Mouse (Mus musculus): ENCODE data around the gene Pgc. TPM values are rescaled to one million over a fixed set of nuclear protein-coding genes. Genes with fewer than 3 reads are reported as not detected.

Gene Pgc
- polyA plus RNA-seq, 1 experiment, result 0.32 TPM

DNA sequence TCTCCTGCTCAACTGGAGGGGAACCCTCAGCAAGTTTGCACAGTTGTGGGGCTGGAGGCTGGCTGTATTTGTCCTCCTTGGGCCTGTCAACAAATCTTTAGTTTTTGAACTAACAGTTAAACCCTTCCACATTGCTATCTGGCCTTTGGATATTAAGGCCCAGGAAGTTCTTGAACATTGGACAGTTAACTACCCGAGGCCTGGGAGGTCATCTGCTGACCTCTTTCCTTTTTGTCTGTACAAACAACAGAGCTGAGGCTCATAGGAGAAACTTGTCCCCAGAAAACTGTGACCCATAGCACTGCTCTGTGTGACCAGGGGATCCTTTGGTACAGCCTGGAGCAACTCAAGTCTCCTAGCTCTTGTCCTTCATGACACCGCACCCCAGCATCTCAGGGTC is 27.6 kb upstream of the Pgc start:
- Histone ChIP-seq H3K36me3 (ENCODE audit: control insufficient read depth, insufficient read depth, low read length) (no peaks in the 10 kb centered on the region), H3K4me1 (ENCODE audit: control insufficient read depth, insufficient read depth, low read length) (peaks cover 17% of the 10 kb centered on the region), H3K4me3 (ENCODE audit: control insufficient read depth, low read depth, low read length) (no peak overlapping the region), H3K27me3 (ENCODE audit: control insufficient read depth, insufficient read depth, low read length) (no peaks in the 10 kb centered on the region), H3K27ac (ENCODE audit: control insufficient read depth, insufficient read depth, low read depth, low read length) (no peak overlapping the region)
- TF ChIP-seq CTCF (IDR thresholded peaks at IDR 0.05; ENCODE audit: control insufficient read depth, insufficient read depth, insufficient replicate concordance, low read depth, low read length) (no peak), POLR2A (IDR thresholded peaks at IDR 0.05; ENCODE audit: control insufficient read depth, low read depth, low read length) (no peak)

- TF ChIP-seq CTCF (IDR thresholded peaks at IDR 0.05; ENCODE audit: control insufficient read depth, insufficient read depth, insufficient replicate concordance, low read depth, low read length) (no peak), POLR2A (IDR thresholded peaks at IDR 0.05; ENCODE audit: control insufficient read depth, low read depth, low read length) (0 out of 2 replicates have a peak, but pooled peaks have one; percentile 22)
- H3K4me1 ChIP-seq (ENCODE audit: control insufficient read depth, insufficient read depth, low read length), result peaks cover 10% of the 10 kb centered on the region
- H3K4me3 ChIP-seq (ENCODE audit: control insufficient read depth, low read depth, low read length), result peak overlapping the region; percentile 60
- H3K27me3 ChIP-seq (ENCODE audit: control insufficient read depth, insufficient read depth, low read length), result no peaks in the 10 kb centered on the region
- H3K36me3 ChIP-seq (ENCODE audit: control insufficient read depth, insufficient read depth, low read length), result no peaks in the 10 kb centered on the region
- H3K27ac ChIP-seq (ENCODE audit: control insufficient read depth, insufficient read depth, low read depth, low read length), result no peak overlapping the region; the same call in 1 of the 2 replicates
Measured at GRCm38 (mm10) chr17:47701793-47702192, 24.8 kb upstream of the Pgc start.

- TF ChIP-seq POLR2A (IDR thresholded peaks at IDR 0.05; ENCODE audit: control insufficient read depth, low read depth, low read length) (no peak), CTCF (IDR thresholded peaks at IDR 0.05; ENCODE audit: control insufficient read depth, insufficient read depth, insufficient replicate concordance, low read depth, low read length) (no peak)
- peaks cover 10% of the 10 kb centered on the region for H3K4me1 ChIP-seq (ENCODE audit: control insufficient read depth, insufficient read depth, low read length)
- no peak overlapping the region for H3K27ac ChIP-seq (ENCODE audit: control insufficient read depth, insufficient read depth, low read depth, low read length)
- no peaks in the 10 kb centered on the region for H3K36me3 ChIP-seq (ENCODE audit: control insufficient read depth, insufficient read depth, low read length)
- peak overlapping the region; percentile 60 for H3K4me3 ChIP-seq (ENCODE audit: control insufficient read depth, low read depth, low read length)
- no peaks in the 10 kb centered on the region for H3K27me3 ChIP-seq (ENCODE audit: control insufficient read depth, insufficient read depth, low read length)
Measured at GRCm38 (mm10) chr17:47702548-47703345, 23.9 kb upstream of the Pgc start.

DNA sequence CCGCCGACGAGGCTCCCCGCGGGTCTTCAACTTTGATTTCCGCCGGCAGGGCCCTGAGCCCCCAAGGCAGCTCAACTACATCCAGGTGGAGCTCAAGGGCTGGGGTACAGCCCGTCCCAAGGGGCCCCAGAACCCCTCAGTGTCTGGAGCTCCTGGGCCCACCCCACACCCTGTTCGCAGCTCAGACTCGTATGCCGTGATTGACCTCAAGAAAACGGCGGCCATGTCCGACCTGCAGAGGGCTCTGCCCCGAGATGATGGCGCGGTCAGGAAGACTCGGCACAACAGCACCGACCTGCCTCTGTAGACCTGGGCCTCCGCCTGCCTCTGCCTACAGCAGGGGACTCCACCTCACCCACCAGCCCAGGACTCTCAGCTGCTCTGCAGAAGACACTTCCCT is 23.1 kb upstream of the Pgc start:
- no peaks in the 10 kb centered on the region for H3K27me3 ChIP-seq (ENCODE audit: control insufficient read depth, insufficient read depth, low read length)
- no peaks in the 10 kb centered on the region for H3K36me3 ChIP-seq (ENCODE audit: control insufficient read depth, insufficient read depth, low read length)
- H3K4me1 ChIP-seq (ENCODE audit: control insufficient read depth, insufficient read depth, low read length), result peaks cover 10% of the 10 kb centered on the region
- peak overlapping the region; percentile 60 for H3K4me3 ChIP-seq (ENCODE audit: control insufficient read depth, low read depth, low read length)
- no peak overlapping the region for H3K27ac ChIP-seq (ENCODE audit: control insufficient read depth, insufficient read depth, low read depth, low read length)
- TF ChIP-seq CTCF (IDR thresholded peaks at IDR 0.05; ENCODE audit: control insufficient read depth, insufficient read depth, insufficient replicate concordance, low read depth, low read length) (no peak), POLR2A (IDR thresholded peaks at IDR 0.05; ENCODE audit: control insufficient read depth, low read depth, low read length) (no peak)

GRCm38 (mm10) chr17:47704692-47705091 is 21.9 kb upstream of the Pgc start:
- H3K36me3 ChIP-seq (ENCODE audit: control insufficient read depth, insufficient read depth, low read length), result no peaks in the 10 kb centered on the region
- H3K27me3 ChIP-seq (ENCODE audit: control insufficient read depth, insufficient read depth, low read length), result no peaks in the 10 kb centered on the region
- H3K4me3 ChIP-seq (ENCODE audit: control insufficient read depth, low read depth, low read length), result no peak overlapping the region
- no peak overlapping the region for H3K27ac ChIP-seq (ENCODE audit: control insufficient read depth, insufficient read depth, low read depth, low read length)
- no peak for TF ChIP-seq CTCF (IDR thresholded peaks at IDR 0.05; ENCODE audit: control insufficient read depth, insufficient read depth, insufficient replicate concordance, low read depth, low read length)
- TF ChIP-seq POLR2A (IDR thresholded peaks at IDR 0.05; ENCODE audit: control insufficient read depth, low read depth, low read length), result no peak
- H3K4me1 ChIP-seq (ENCODE audit: control insufficient read depth, insufficient read depth, low read length), result peaks cover 10% of the 10 kb centered on the region

GRCm38 (mm10) chr17:47706196-47706595 is 20.4 kb upstream of the Pgc start:
- no peak for TF ChIP-seq POLR2A (IDR thresholded peaks at IDR 0.05; ENCODE audit: control insufficient read depth, low read depth, low read length)
- no peak for TF ChIP-seq CTCF (IDR thresholded peaks at IDR 0.05; ENCODE audit: control insufficient read depth, insufficient read depth, insufficient replicate concordance, low read depth, low read length)
- H3K4me3 ChIP-seq (ENCODE audit: control insufficient read depth, low read depth, low read length), result no peak overlapping the region
- no peak overlapping the region for H3K27ac ChIP-seq (ENCODE audit: control insufficient read depth, insufficient read depth, low read depth, low read length)
- peaks cover 10% of the 10 kb centered on the region for H3K4me1 ChIP-seq (ENCODE audit: control insufficient read depth, insufficient read depth, low read length)
- H3K36me3 ChIP-seq (ENCODE audit: control insufficient read depth, insufficient read depth, low read length), result no peaks in the 10 kb centered on the region
- H3K27me3 ChIP-seq (ENCODE audit: control insufficient read depth, insufficient read depth, low read length), result no peaks in the 10 kb centered on the region

DNA sequence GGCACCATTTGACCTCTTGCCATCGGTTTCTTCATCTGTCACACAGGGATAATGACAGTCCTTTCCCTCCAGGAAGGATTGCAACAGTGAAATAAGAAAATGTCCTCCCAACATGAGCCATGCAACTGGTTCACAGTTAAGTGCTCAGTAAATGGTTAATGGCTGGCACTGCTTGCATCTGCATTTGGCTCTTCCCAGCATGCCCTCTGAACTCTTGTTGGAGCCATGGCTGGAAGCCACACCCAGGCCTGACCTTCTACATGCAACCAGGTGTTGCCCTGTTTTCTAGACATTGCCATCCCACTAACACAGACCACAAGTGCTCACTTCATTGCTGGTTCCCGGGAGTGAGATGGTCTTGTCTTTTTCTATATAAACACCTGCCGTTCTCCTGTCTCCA is 18.7 kb upstream of the Pgc start:
- TF ChIP-seq POLR2A (IDR thresholded peaks at IDR 0.05; ENCODE audit: control insufficient read depth, low read depth, low read length) (no peak), CTCF (IDR thresholded peaks at IDR 0.05; ENCODE audit: control insufficient read depth, insufficient read depth, insufficient replicate concordance, low read depth, low read length) (no peak)
- Histone ChIP-seq H3K4me3 (ENCODE audit: control insufficient read depth, low read depth, low read length) (no peak overlapping the region), H3K27ac (ENCODE audit: control insufficient read depth, insufficient read depth, low read depth, low read length) (no peak overlapping the region), H3K36me3 (ENCODE audit: control insufficient read depth, insufficient read depth, low read length) (no peaks in the 10 kb centered on the region), H3K4me1 (ENCODE audit: control insufficient read depth, insufficient read depth, low read length) (peaks cover 5% of the 10 kb centered on the region), H3K27me3 (ENCODE audit: control insufficient read depth, insufficient read depth, low read length) (no peaks in the 10 kb centered on the region)
